Mouse (Mus musculus) gastrocnemius, postnatal 14 days (tissue): Measurements from ENCODE around the gene Serpina3b. TPM values are rescaled to one million over a fixed set of nuclear protein-coding genes. Genes with fewer than 3 reads are reported as not detected.

Experiments used
- DNase-seq: peaks from one replicate; pipeline ENCODE4 v3.0.0; 2021; ENCODE audit warnings: mixed read lengths
- intact Hi-C: fragments of 180-260 bp; cut with DNase I; formaldehyde crosslinking; loops from one replicate; pipeline ENCODE4 v1.15.1; 2025; ENCODE audit warnings: low total_unique reads
- total RNA-seq, 2 experiments: library from RNA; stranded (reverse); gene quantifications; 2 replicates each; pipeline ENCODE4 v1.2.3; 2021

Gene Serpina3b
- total RNA-seq, 2 experiments from 2014 or later: not detected

GRCm38 (mm10) chr12:104153041-104153645, 25.3 kb downstream of the Serpina3b start:
- DNase-seq: no peak
- intact Hi-C loops: no loop called here

- intact Hi-C loops: no loop called here
- DNase-seq: no peak
These were observed 25.9 kb downstream of the Serpina3b start, which contains the start of gene Serpina3c for GRCm38 (mm10) chr12:104153656-104154055. Gene Serpina3c, minus strand, starts transcription at chr12:104153870.

- intact Hi-C loops: no loop called here
- no peak for DNase-seq
These were observed 47.0 kb downstream of the Serpina3b start for GRCm38 (mm10) chr12:104174747-104175146.

- intact Hi-C loops: no loop called here
- no peak for DNase-seq
These were observed 47.8 kb downstream of the Serpina3b start for GRCm38 (mm10) chr12:104175636-104176035.

- no peak for DNase-seq
- intact Hi-C loops: no loop called here
These were observed 50.8 kb downstream of the Serpina3b start for GRCm38 (mm10) chr12:104178577-104178976.

- intact Hi-C loops: no loop called here
- no peak for DNase-seq
These were observed 51.2 kb downstream of the Serpina3b start for GRCm38 (mm10) chr12:104178987-104179386.

GRCm38 (mm10) chr12:104185046-104185445, 57.2 kb downstream of the Serpina3b start:
- no peak for DNase-seq
- intact Hi-C loops: no loop called here

- intact Hi-C loops: no loop called here
- no peak for DNase-seq
These were observed 58.3 kb downstream of the Serpina3b start for GRCm38 (mm10) chr12:104186041-104186581.

Other genes starting within 250 kb of the Serpina3b start
- gene Serpina1c, start 223.1 kb upstream of the Serpina3b start, total RNA-seq: not detected
- gene Serpina1e, start 169.0 kb upstream of the Serpina3b start, total RNA-seq: not detected
- gene Serpina11, start 138.0 kb upstream of the Serpina3b start, total RNA-seq: not detected
- gene Serpina9, start 114.2 kb upstream of the Serpina3b start, total RNA-seq: not detected
- gene Serpina12, start 83.6 kb upstream of the Serpina3b start, total RNA-seq: not detected
- gene Serpina5, start 26.9 kb upstream of the Serpina3b start, total RNA-seq: not detected
- not detected for gene Serpina3a, start 15.3 kb upstream of the Serpina3b start, total RNA-seq
- gene Serpina3c, start 25.9 kb downstream of the Serpina3b start, total RNA-seq: 1 to 10 TPM; 1.2 TPM
- gene Serpina3f, start 86.5 kb downstream of the Serpina3b start, total RNA-seq: not detected
- gene Serpina3g, start 108.2 kb downstream of the Serpina3b start, total RNA-seq: not detected
- not detected for gene Serpina3i, start 135.1 kb downstream of the Serpina3b start, total RNA-seq
- not detected for gene Serpina3j, start 186.6 kb downstream of the Serpina3b start, total RNA-seq
- gene Serpina3k, start 210.5 kb downstream of the Serpina3b start, total RNA-seq: not detected
- gene Serpina3m, start 210.5 kb downstream of the Serpina3b start, total RNA-seq: not detected